Mouse (Mus musculus): ENCODE data around the gene Ryr2.

DNA sequence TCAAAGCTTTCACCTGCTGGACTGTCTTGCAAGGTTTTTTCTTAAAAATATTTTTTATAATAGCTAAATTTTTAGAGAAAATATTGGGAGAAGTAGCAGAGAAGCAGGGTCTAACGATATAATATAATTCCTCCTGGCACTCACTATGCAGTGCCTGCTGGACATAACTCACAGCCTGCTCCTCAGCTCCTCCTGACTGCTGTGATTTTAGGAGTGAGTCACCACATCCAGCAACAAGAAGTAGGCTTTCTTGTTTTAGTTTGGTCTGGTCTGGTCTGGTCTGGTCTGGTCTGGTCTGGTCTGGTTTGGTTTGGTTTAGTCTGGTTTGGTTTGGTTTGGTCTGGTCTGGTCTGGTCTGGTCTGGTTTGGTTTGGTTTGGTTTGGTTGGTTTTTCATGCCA is 55.9 kb downstream of the Ryr2 start:
- TF ChIP-seq POLR2A (IDR thresholded peaks at IDR 0.05; ENCODE audit: insufficient read depth, low read depth, low read length): no peak
- TF ChIP-seq CTCF (IDR thresholded peaks at IDR 0.05): no peak
